Mouse (Mus musculus) CH12.LX (cell line): ENCODE measurements around the gene Ezr. TPM values are rescaled to one million over a fixed set of nuclear protein-coding genes. Genes with fewer than 3 reads are reported as not detected.

Experiments
- DNase-seq: peaks from one replicate; pipeline ENCODE4 v3.0.0-alpha.2; 2013; ENCODE audit errors: extremely low read depth
- H3K27ac ChIP-seq: 2 replicates; pipeline ENCODE4 v1.5.1; 2012; ENCODE audit warnings: low read depth, mild to moderate bottlenecking, control low read depth, moderate library complexity; ENCODE audit not compliant: insufficient read depth
- H3K27me3 ChIP-seq: replicated peaks from 2 replicates; pipeline ENCODE3; 2012; ENCODE audit warnings: inconsistent platforms
- H3K36me3 ChIP-seq, 2 experiments: replicated peaks in 1 of 2; 2 replicates each; pipeline versions ENCODE3 to v1.6.1; 2012; ENCODE audit warnings: inconsistent platforms in 1 of 2, low read length in 1 of 2, mild to moderate bottlenecking in 1 of 2, mixed read lengths in 1 of 2, moderate library complexity in 1 of 2; ENCODE audit not compliant: control insufficient read depth in 1 of 2, insufficient read depth in 1 of 2
- H3K4me1 ChIP-seq, 2 experiments: 2 replicates each; pipeline ENCODE4 v1.6.1; 2012; ENCODE audit warnings: inconsistent platforms in 1 of 2, moderate library complexity in 1 of 2; ENCODE audit not compliant: insufficient read depth in 2 of 2, control insufficient read depth in 1 of 2
- H3K4me2 ChIP-seq: 2 replicates; pipeline ENCODE4 v1.6.1; 2012; ENCODE audit warnings: low read depth, mild to moderate bottlenecking, control low read depth; ENCODE audit not compliant: poor library complexity, insufficient read depth, severe bottlenecking
- H3K4me3 ChIP-seq, 3 experiments: fragments of 150-350 bp in 1 of 3; sonication (generic) in 1 of 3; replicated peaks in 1 of 3; 2 replicates each; pipeline versions ENCODE3 to v1.5.1; 2011 to 2012; ENCODE audit warnings: low read depth in 2 of 3, low read length in 2 of 3, mild to moderate bottlenecking in 2 of 3, moderate library complexity in 2 of 3, control low read depth in 1 of 3, improper control_type of control experiment in 1 of 3, inconsistent platforms in 1 of 3, mixed read lengths in 1 of 3; ENCODE audit not compliant: poor library complexity in 1 of 3
- H3K79me2 ChIP-seq: replicated peaks from 2 replicates; pipeline ENCODE4 v1.6.1; 2012; ENCODE audit warnings: mild to moderate bottlenecking, moderate library complexity; ENCODE audit not compliant: control insufficient read depth, poor library complexity, insufficient read depth, severe bottlenecking; ENCODE audit errors: extremely low read depth
- H3K9ac ChIP-seq: 2 replicates; pipeline ENCODE4 v1.6.1; 2012; ENCODE audit warnings: low read depth, mild to moderate bottlenecking, control low read depth, moderate library complexity; ENCODE audit not compliant: insufficient read depth
- H3K9me3 ChIP-seq: replicated peaks from 2 replicates; pipeline ENCODE3; 2012; ENCODE audit warnings: low read length, inconsistent platforms, mixed read lengths
- BHLHE40 ChIP-seq: IDR thresholded peaks from 2 replicates; pipeline ENCODE4 v1.6.1; 2011; ENCODE audit warnings: mild to moderate bottlenecking, low read depth, low read length, improper control_type of control experiment
- CHD2 ChIP-seq: IDR thresholded peaks from 2 replicates; pipeline ENCODE4 v1.6.1; 2011; ENCODE audit warnings: low read length, improper control_type of control experiment
- ELF1 ChIP-seq: IDR thresholded peaks from 2 replicates; pipeline ENCODE4 v1.6.1; 2014; ENCODE audit warnings: low read depth, mild to moderate bottlenecking, inconsistent platforms, low read length, improper control_type of control experiment
- GABPA ChIP-seq: IDR thresholded peaks from 2 replicates; pipeline ENCODE4 v1.6.1; 2012; ENCODE audit warnings: low read depth, low read length, improper control_type of control experiment, inconsistent platforms; ENCODE audit not compliant: insufficient replicate concordance
- HCFC1 ChIP-seq: IDR thresholded peaks from 2 replicates; pipeline ENCODE4 v1.6.1; 2012; ENCODE audit warnings: low read depth, mild to moderate bottlenecking, inconsistent platforms, low read length, improper control_type of control experiment
- IRF4 ChIP-seq: IDR thresholded peaks from 2 replicates; pipeline ENCODE4 v1.6.1; 2014; ENCODE audit warnings: low read depth, mild to moderate bottlenecking, inconsistent platforms, low read length, improper control_type of control experiment
- JUN ChIP-seq: IDR thresholded peaks from 2 replicates; pipeline ENCODE4 v1.6.1; 2011; ENCODE audit warnings: low read depth, mild to moderate bottlenecking, low read length, improper control_type of control experiment, moderate library complexity; ENCODE audit not compliant: insufficient read depth
- JUND ChIP-seq: conservative IDR thresholded peaks from 2 replicates; pipeline ENCODE4 v1.6.1; 2011; ENCODE audit warnings: low read depth, low read length, improper control_type of control experiment
- MEF2A ChIP-seq: IDR thresholded peaks from 2 replicates; pipeline ENCODE4 v1.6.1; 2014; ENCODE audit warnings: low read depth, mild to moderate bottlenecking, inconsistent platforms, low read length, improper control_type of control experiment, borderline replicate concordance
- MYC ChIP-seq: IDR thresholded peaks from 2 replicates; pipeline ENCODE4 v1.6.1; 2011; ENCODE audit warnings: low read depth, mild to moderate bottlenecking, improper control_type of control experiment, low read length
- NELFE ChIP-seq: IDR thresholded peaks from 2 replicates; pipeline ENCODE4 v1.6.1; 2011; ENCODE audit warnings: low read depth, low read length, improper control_type of control experiment
- NRF1 ChIP-seq: IDR thresholded peaks from 2 replicates; pipeline ENCODE4 v1.6.1; 2014; ENCODE audit warnings: low read depth, mild to moderate bottlenecking, inconsistent platforms, low read length, improper control_type of control experiment, moderate library complexity
- POLR2A ChIP-seq: IDR thresholded peaks from 2 replicates; pipeline ENCODE4 v1.6.1; 2011; ENCODE audit warnings: low read depth, mild to moderate bottlenecking, improper control_type of control experiment, low read length
- POLR2AphosphoS2 ChIP-seq: IDR thresholded peaks from 2 replicates; pipeline ENCODE4 v1.6.1; 2011; ENCODE audit warnings: low read depth, low read length, improper control_type of control experiment
- RCOR1 ChIP-seq: conservative IDR thresholded peaks from 2 replicates; pipeline ENCODE4 v1.6.1; 2012; ENCODE audit warnings: low read depth, mild to moderate bottlenecking, inconsistent platforms, low read length, improper control_type of control experiment
- SIN3A ChIP-seq: IDR thresholded peaks from 2 replicates; pipeline ENCODE4 v1.6.1; 2012; ENCODE audit warnings: low read length, improper control_type of control experiment, inconsistent platforms
- SMC3 ChIP-seq: IDR thresholded peaks from 2 replicates; pipeline ENCODE4 v1.6.1; 2011; ENCODE audit warnings: low read depth, low read length, improper control_type of control experiment
- TCF12 ChIP-seq: IDR thresholded peaks from 2 replicates; pipeline ENCODE4 v1.6.1; 2014; ENCODE audit warnings: low read depth, mild to moderate bottlenecking, inconsistent platforms, low read length, improper control_type of control experiment
- USF1 ChIP-seq: IDR thresholded peaks from 2 replicates; pipeline ENCODE4 v1.6.1; 2014; ENCODE audit warnings: low read depth, mild to moderate bottlenecking, inconsistent platforms, low read length, improper control_type of control experiment
- ZKSCAN1 ChIP-seq: IDR thresholded peaks from 2 replicates; pipeline ENCODE4 v1.6.1; 2012; ENCODE audit warnings: low read depth, inconsistent platforms, low read length, improper control_type of control experiment, borderline replicate concordance
- ZMIZ1 ChIP-seq: IDR thresholded peaks from 2 replicates; pipeline ENCODE4 v1.6.1; 2012; ENCODE audit warnings: low read depth, mild to moderate bottlenecking, inconsistent platforms, low read length, improper control_type of control experiment
- ZNF384 ChIP-seq: IDR thresholded peaks from 2 replicates; pipeline ENCODE4 v1.6.1; 2012; ENCODE audit warnings: low read depth, low read length, improper control_type of control experiment, inconsistent platforms
- dilution Hi-C: fragments of 300-500 bp; cut with MboI; formaldehyde crosslinking; loops from 2 replicates; pipeline ENCODE4 v1.14.3; 2020; ENCODE audit warnings: low sequenced_read_pairs; ENCODE audit not compliant: extremely low pct_unique_long_range_greater_than_20kb, extremely low pct_ligation_motif_present
- in situ Hi-C: fragments of 300-500 bp; cut with MboI; formaldehyde crosslinking; loops from 3 replicates; pipeline ENCODE4 v1.14.3; 2019; ENCODE audit warnings: low sequenced_read_pairs, low pct_ligation_motif_present, low pct_unique_long_range_greater_than_20kb, mixed read lengths
- polyA plus RNA-seq: library from polyadenylated mRNA; unstranded; fragments of >175 nt; gene quantifications from 2 replicates; pipeline ENCODE4 v1.2.1, GENCODE M21; 2012; ENCODE audit warnings: low read depth; ENCODE audit not compliant: insufficient read length
- total RNA-seq, 2 experiments: library from RNA; depleted of rRNA; stranded (reverse); fragments of 300-350 nt in 1 of 2; fragments of >200 nt in 1 of 2; gene quantifications; 2 replicates each; pipeline ENCODE4 v1.2.3; 2012 to 2014

Gene Ezr
- total and polyA plus RNA-seq, 3 experiments = 107 to 207 (median 123) TPM

GRCm38 (mm10) chr17:6758845-6759244 lies 23.7 kb downstream of the Ezr start (continued):
- peak; percentile 22; the same call in 1 of the 2 replicates for TF ChIP-seq USF1
- 0 out of 2 replicates have a peak, but pooled peaks have one; percentile 48 for TF ChIP-seq TCF12
- 0 out of 2 replicates have a peak, but pooled peaks have one; percentile 15 for TF ChIP-seq ELF1
- 0 out of 2 replicates have a peak, but pooled peaks have one; percentile 4 for TF ChIP-seq SMC3
- TF ChIP-seq JUN = peak; percentile 89
- TF ChIP-seq, all 38 proteins: peak for 17

- H3K4me3 ChIP-seq = no peak overlapping the region
- in situ Hi-C loops (no loop called here), dilution Hi-C loops (no loop called here)
- H3K9ac ChIP-seq = no peak overlapping the region
- H3K9me3 ChIP-seq = no peaks in the 10 kb centered on the region
- H3K79me2 ChIP-seq = peaks cover 49% of the 10 kb centered on the region
- no peak for TF ChIP-seq POLR2AphosphoS2
- no peak for TF ChIP-seq IRF4
- TF ChIP-seq MEF2A = no peak
- no peak for TF ChIP-seq CHD2
- TF ChIP-seq SIN3A = no peak
- TF ChIP-seq JUND = no peak
- TF ChIP-seq BHLHE40 = no peak
- no peak for TF ChIP-seq MYC
- TF ChIP-seq RCOR1 = no peak
- TF ChIP-seq ZKSCAN1 = no peak
- no peak for TF ChIP-seq ZNF384
- no peak for TF ChIP-seq TCF12
- no peak for TF ChIP-seq NRF1
- TF ChIP-seq POLR2A = no peak
- no peak for TF ChIP-seq NELFE
- no peak for TF ChIP-seq ZMIZ1
- TF ChIP-seq JUN = no peak
- TF ChIP-seq GABPA = no peak
- no peak for TF ChIP-seq ELF1
- no peak for TF ChIP-seq HCFC1
- DNase-seq = no peak
- H3K4me2 ChIP-seq = no peak overlapping the region
- H3K27ac ChIP-seq = no peak overlapping the region
- H3K4me1 ChIP-seq = peaks cover 14 to 64% of the 10 kb centered on the region in 2 experiments
- H3K27me3 ChIP-seq = no peaks in the 10 kb centered on the region
- H3K36me3 ChIP-seq = peaks cover 54 to 76% of the 10 kb centered on the region in 2 experiments
These were observed 24.7 kb downstream of the Ezr start for GRCm38 (mm10) chr17:6757902-6758301.
